Mouse (Mus musculus) lung, adult 2 months (tissue): ENCODE data around the gene Gsg1. TPM values are rescaled to one million over a fixed set of nuclear protein-coding genes. Genes with fewer than 3 reads are reported as not detected.

ENCODE experiments used
- DNase-seq: peaks from one replicate; pipeline ENCODE4 v3.0.0; 2022
- H3K4me1 ChIP-seq: fragments of 200-500 bp; 2 replicates; pipeline ENCODE4 v1.6.1; 2011; ENCODE audit warnings: low read length; ENCODE audit not compliant: control insufficient read depth, insufficient read depth
- H3K4me3 ChIP-seq: fragments of 200-500 bp; replicated peaks from 2 replicates; pipeline ENCODE3; 2011; ENCODE audit warnings: low read depth, mild to moderate bottlenecking, control low read depth, low read length; ENCODE audit errors: extremely low read depth
- CTCF ChIP-seq: fragments of 200-500 bp; IDR thresholded peaks from 2 replicates; pipeline ENCODE4 v1.5.1; 2011; ENCODE audit warnings: mild to moderate bottlenecking, low read length, control low read depth; ENCODE audit not compliant: insufficient read depth
- POLR2A ChIP-seq: fragments of 200-500 bp; IDR thresholded peaks from 2 replicates; pipeline ENCODE4 v1.6.1; 2011; ENCODE audit warnings: low read depth, mild to moderate bottlenecking, control low read depth, low read length, borderline replicate concordance; ENCODE audit errors: extremely low read depth
- WGBS: fragments of 180-500 bp; shearing (Covaris S2); methylation state at CpG from one replicate; pipeline ENCODE4 v1.1.7; 2018; 5-methylcytosine and 5-hydroxymethylcytosine counted together
- polyA plus RNA-seq: library from polyadenylated mRNA; depleted of rRNA; stranded (reverse); fragments of >200 nt; gene quantifications from 2 replicates; pipeline ENCODE4 v1.2.3, GENCODE M21; 2012; rRNA removed

Gene Gsg1
- 1.4 TPM in 2 replicates for polyA plus RNA-seq

DNA sequence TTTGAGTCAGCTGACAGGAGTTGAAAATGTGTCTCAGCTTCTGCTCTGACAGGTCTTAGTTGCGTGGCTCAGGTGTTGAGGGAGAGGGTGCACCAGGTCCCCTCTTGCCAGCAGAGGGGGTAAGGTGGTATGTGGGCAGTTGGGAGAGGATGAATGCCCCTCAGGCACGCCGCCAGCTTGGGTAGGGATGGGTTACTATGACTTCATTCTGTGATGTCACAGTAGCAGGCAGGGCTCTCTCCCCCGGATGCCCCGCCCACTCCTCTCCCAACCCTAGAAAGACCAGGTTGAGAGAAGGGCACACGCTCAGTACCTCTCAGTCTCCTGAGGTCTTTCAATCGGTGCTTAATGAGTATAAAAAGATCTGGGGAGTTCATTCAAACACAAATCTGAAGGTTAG lies at the start of gene Gsg1:
Gene Gsg1, minus strand, starts transcription at position 199 of the 400 bp plus-strand sequence.
- DNase-seq = no peak
- no peak within 1 kb of the TSS for H3K4me3 ChIP-seq
- H3K4me1 ChIP-seq = peaks cover 25% of the 10 kb centered on the region
- TF ChIP-seq CTCF (no peak), POLR2A (no peak)
- 88% methylated on average over 7 of the region's 7 CpGs for WGBS

GRCm38 (mm10) chr6:135302421-135303125 lies 48.4 kb upstream of the Gsg1 start:
- Histone ChIP-seq H3K4me1 (peaks cover 23% of the 10 kb centered on the region), H3K4me3 (no peak overlapping the region)
- TF ChIP-seq POLR2A (no peak), CTCF (no peak)
- WGBS = 57% methylated on average over 10 of the region's 10 CpGs
- no peak for DNase-seq

DNA sequence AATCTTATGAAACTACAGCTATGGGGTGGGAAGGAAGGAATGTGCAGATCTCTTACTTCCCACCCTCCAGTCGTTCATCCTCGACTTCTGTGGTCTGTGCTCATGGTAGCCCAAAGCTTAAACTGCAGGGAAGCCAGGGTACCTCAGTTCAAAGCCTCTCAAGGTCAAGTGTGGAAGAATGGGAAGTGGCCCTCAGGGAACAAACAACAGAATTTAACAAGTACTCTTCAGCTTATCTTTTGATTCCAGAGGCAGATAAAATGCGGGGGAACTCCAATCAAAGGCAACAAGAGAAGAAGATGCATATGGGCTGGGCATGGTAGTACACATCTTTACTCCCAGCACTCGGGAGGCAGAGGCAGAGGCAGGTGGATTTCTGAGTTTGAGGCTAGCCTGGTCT lies 46.3 kb upstream of the Gsg1 start:
- peaks cover 24% of the 10 kb centered on the region for H3K4me1 ChIP-seq
- TF ChIP-seq CTCF (no peak), POLR2A (no peak)
- 57% methylated on average over 4 of the region's 4 CpGs for WGBS
- no peak overlapping the region for H3K4me3 ChIP-seq
- no peak for DNase-seq

DNA sequence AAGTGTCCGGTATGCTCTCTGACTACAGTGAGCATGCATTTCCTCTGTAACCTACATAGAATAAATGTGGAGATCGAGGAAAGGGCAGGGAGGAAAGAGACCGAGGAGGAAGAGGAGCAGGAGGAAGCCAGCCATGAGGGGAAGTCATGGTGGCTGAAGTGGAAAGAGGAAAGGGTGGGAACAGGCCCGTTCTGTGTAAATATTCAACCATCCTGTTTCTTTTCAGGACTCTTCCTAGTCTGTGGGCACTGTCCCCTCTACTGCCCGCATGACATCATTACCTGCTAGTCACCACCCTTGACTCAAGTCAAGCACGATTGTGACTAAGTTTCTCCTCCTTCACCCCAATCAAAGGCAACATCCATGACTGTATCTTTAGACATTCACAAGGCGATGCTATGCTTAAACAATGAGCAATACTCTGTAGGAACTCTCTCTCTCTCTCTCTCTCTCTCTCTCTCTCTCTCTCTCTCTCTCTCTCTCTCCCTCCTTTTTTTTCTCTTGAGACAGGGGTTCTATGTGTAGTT lies 44.9 kb upstream of the Gsg1 start:
- Histone ChIP-seq H3K4me3 (no peak overlapping the region), H3K4me1 (peaks cover 22% of the 10 kb centered on the region)
- WGBS = 59% methylated on average over 7 of the region's 7 CpGs
- TF ChIP-seq CTCF (no peak), POLR2A (no peak)
- DNase-seq = no peak

- Histone ChIP-seq H3K4me3 (no peak overlapping the region), H3K4me1 (peaks cover 11% of the 10 kb centered on the region)
- WGBS = 65% methylated on average over 7 of the region's 7 CpGs
- DNase-seq = no peak
- no peak for TF ChIP-seq POLR2A
- TF ChIP-seq CTCF = no peak
Observed at GRCm38 (mm10) chr6:135297570-135297969, 43.4 kb upstream of the Gsg1 start.

DNA sequence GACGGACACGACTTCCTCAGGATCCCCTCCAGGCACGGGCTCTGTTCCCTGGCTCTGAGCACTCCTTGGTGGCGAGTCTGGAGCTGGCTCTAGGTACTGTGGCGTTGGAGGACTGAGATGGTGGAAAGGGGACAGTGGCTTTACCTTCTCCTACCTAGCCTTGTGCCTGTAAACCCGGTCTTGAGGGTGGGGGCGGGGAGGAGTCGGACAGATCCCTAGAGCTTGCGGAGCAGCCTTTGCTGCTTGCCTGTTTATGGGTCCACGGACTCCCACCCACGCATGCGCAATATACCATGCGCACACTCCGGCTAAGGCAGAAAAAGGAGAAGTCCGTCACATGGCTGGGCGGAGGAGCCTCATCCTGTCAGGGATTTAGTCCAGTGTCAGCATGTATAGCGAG lies 42.1 kb upstream of the Gsg1 start:
- 45% methylated on average over 17 of the region's 17 CpGs for WGBS
- peaks cover 11% of the 10 kb centered on the region for H3K4me1 ChIP-seq
- peak overlapping the region; percentile 9 for H3K4me3 ChIP-seq
- DNase-seq = peak; percentile 42
- peak; percentile 43; the same call in 1 of the 2 replicates for TF ChIP-seq POLR2A
- no peak for TF ChIP-seq CTCF

GRCm38 (mm10) chr6:135295082-135295861 lies 41.1 kb upstream of the Gsg1 start:
- no peak for TF ChIP-seq POLR2A
- no peak for TF ChIP-seq CTCF
- Histone ChIP-seq H3K4me1 (peaks cover 11% of the 10 kb centered on the region), H3K4me3 (no peak overlapping the region)
- DNase-seq = peak; percentile 55
- WGBS = 47% methylated on average over 11 of the region's 11 CpGs

DNA sequence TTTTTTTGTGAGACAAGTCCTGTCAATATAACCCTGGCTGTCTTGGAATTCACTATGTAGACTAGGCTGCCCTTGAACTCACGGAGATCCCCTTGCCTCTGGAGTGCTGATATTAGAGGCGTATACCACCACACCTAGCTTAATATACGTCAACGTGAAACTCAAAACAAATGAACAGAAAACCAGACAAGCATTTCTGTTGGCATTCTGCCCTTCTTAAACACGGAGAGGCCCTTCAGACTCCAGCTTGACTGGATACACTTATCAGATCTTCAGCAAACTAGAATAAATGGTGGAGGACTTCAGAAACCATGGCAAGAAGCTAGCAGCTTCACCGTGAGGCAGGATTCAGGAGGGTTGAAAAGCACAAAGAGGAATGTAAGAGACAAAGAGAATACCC lies 40.0 kb upstream of the Gsg1 start:
- Histone ChIP-seq H3K4me1 (peaks cover 8% of the 10 kb centered on the region), H3K4me3 (no peak overlapping the region)
- 57% methylated on average over 6 of the region's 6 CpGs for WGBS
- no peak for TF ChIP-seq CTCF
- no peak for TF ChIP-seq POLR2A
- no peak for DNase-seq

- peak; percentile 49 for DNase-seq
- peaks cover 2% of the 10 kb centered on the region; the same call in 1 of the 2 replicates for H3K4me1 ChIP-seq
- WGBS = 50% methylated on average over 4 of the region's 4 CpGs
- TF ChIP-seq POLR2A (no peak), CTCF (no peak)
- no peak overlapping the region for H3K4me3 ChIP-seq
Observed at GRCm38 (mm10) chr6:135292391-135292790, 38.2 kb upstream of the Gsg1 start.

DNA sequence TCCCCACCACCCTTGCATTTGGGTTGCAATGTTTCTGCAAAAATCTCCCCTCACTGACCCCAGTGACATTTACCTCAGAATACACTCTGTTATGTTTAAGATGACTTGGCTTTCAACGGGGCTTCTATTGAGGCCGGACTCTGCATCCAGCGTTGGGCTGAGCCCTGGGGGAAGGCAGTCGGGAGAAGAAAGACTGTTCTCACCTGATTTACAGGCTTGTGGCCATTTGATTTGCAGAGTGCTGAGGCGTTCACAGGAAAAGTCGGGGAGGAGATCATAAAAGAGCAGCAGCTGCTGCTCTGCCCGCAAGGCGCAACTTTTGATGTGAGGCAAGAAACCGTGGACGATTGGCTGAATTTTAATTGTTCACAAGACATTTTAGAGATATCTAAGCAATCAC lies 25.7 kb upstream of the Gsg1 start:
- 68% methylated on average over 10 of the region's 10 CpGs for WGBS
- TF ChIP-seq POLR2A = no peak
- no peak for TF ChIP-seq CTCF
- Histone ChIP-seq H3K4me3 (no peak overlapping the region), H3K4me1 (peaks cover under 1% of the 10 kb centered on the region; the same call in 1 of the 2 replicates)
- no peak for DNase-seq
